Mouse (Mus musculus): ENCODE data around the gene Mob2.

Gene Mob2

DNA sequence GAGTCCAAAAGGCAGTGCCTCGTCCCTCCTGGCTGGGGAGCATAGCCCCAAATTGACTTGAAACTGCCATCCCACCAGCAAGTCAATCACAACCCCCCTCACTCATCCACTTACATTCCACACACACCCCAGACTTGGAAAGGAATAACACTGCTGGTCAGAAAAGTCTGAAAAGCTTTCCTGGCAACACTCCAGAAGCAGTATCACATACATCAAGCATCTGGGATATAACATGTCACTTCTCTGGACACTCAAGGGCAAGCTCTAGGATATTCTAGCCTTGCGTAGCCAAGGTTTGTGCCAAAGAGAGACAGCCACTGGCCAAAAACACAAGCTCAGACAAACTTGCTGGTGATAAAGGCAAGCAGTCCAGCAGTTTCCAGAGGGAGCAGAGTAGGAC is 35.7 kb downstream of the Mob2 start:
- peak; percentile 4 for DNase-seq (ENCODE audit: low read depth, low spot score)

DNA sequence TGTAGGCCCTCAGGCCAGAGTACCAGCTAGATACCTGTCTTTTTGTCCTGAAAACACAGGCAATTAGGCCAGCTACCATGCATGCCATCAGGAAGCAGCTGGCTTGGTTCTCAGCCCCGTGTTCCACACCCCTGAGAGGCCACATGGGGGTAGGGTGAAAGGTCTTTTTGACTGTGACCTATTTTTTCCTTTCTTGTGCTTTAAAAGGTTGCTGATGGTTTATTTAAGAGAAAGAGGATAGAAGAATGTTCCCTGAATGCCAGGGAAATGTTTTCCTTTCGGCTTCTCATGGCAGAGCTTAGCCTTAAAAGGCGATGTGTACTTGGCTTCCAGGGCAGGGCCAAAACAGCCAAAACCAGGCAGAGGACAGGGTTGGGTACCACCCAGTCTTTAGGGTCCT is 40.0 kb downstream of the Mob2 start:
- no peak for DNase-seq (ENCODE audit: low read depth, low spot score)

DNA sequence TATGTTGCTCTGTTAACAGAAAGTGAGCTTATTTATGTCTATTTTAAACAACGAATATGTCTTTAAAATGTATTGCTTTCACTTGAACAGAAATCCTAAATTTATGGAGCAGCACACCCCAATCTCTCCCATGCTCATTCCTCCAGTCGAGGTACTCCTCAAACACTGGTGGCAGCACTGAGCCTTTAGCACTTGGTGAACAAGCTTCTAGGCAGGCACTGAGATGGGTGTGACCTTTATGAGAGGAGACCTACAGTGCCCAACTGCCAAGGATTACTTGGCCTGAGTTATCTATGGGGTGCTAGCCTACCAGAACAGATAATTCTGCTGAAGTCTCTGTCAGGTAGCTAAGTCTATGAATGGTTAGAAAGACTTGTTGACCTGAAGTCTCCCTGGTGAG is 41.2 kb downstream of the Mob2 start:
- no peak for DNase-seq (ENCODE audit: low read depth, low spot score)

DNA sequence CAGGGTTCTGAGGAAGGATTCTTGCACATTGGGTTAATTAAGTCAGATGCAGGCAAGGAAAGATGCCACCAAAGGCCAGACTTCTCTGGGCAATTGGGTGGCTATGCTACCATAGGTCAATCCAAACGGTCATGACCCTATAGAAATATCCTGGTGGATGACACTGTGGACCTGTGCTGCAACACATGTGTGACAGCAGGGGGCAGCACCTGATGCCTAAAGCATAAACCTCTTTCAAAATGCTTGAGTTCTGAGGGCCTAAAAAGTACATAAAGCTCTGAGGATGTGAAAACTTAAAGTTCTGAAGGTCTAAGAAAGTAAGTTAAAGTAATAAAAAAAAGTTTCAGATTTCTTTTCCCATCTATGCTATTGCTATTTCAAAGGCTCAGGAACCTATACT is 44.3 kb downstream of the Mob2 start:
- DNase-seq (ENCODE audit: low read depth, low spot score) = peak; percentile 55

DNA sequence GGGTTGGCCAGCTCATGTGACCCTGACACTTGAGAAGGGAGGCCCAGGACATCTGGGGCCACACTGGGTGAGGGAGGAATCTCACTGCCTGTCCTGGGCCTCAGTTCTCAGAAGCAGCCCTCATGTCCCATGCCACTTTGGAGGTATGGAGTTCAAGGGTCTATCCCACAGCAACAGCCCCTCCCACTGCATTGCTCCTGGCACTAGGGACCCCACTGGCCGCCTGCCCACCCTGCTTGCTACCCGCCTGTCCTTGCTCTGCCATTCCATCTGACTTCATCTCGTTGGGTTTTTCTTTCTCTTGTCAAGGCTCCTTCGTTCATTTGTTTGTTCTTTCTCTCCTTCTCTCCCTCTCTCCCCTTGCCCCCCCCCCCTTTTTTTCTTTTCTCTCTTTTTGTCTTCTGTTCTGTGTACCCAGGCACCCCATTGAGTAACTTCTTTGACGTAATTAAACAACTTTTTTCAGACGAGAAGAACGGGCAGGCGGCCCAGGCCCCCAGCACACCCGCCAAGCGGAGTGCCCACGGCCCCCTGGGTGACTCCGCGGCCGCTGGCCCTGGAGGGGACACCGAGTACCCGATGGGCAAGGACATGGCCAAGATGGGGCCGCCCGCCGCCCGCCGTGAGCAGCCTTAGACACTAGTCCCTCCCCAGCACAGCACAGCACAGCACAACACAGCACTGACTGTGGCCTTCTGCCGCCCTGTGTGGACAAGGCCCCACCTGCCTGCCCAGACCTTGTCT is 59.1 kb downstream of the Mob2 start:
- no peak for DNase-seq (ENCODE audit: low read depth, low spot score)

DNA sequence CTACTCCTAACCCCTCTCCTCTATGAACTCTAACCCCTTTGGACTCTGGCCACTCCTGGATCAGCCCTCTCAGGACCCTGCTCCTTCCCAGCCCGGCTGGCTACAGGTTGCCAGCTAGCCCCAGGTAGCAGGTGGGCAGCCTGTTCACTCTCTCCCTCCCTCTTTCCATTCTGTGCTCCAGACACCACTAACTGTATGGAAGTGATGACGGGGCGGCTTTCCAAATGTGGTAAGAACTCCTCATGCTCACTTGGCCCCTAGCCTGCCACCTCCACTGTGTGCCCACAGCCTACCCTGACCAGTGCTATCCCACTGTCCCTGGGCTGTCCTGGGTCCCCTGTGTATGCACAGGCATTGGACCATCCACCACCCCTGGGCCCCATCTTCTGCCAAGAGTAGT is 60.2 kb downstream of the Mob2 start:
- no peak for DNase-seq (ENCODE audit: low read depth, low spot score)

DNA sequence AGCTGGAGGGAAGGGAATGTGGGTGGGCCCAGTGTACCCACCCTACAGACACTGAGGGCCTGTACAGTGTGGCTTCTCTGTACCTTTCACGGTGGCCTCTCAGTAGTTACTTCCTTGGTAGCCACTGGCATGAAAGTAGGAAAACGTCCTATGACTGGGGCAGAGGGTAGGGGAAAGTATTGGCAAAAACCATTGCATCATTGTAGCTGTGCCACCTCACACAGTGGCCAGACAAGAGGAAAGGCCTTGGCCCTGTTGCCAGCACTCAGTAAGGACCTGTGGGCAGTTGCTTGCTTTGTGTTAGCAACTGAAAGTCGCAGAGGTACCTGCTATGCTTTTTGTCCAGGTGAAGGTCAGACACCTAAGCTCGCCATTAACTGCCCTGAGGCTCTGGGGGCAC is 66.7 kb downstream of the Mob2 start:
- no peak for DNase-seq (ENCODE audit: low read depth, low spot score)

DNA sequence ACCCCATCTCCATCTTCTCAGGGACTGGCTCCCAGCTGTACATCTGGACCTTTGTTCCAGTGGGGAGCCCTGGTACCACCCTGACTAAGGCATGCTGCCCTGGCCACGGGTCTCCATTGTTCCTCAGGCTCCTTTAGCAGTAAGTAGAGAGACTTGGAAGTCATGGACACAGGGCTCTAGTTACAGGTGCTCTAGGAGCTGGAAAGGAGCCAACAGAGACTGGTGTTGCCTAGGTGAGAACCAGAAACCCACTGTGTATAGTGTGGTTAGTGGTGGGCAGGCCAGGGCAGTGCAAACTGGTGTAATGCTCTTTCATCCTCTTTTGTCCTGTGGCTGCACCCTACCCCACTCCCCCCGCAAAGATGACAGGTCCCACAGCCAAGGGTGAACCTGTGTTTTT is 69.7 kb downstream of the Mob2 start:
- DNase-seq (ENCODE audit: low read depth, low spot score) = no peak

DNA sequence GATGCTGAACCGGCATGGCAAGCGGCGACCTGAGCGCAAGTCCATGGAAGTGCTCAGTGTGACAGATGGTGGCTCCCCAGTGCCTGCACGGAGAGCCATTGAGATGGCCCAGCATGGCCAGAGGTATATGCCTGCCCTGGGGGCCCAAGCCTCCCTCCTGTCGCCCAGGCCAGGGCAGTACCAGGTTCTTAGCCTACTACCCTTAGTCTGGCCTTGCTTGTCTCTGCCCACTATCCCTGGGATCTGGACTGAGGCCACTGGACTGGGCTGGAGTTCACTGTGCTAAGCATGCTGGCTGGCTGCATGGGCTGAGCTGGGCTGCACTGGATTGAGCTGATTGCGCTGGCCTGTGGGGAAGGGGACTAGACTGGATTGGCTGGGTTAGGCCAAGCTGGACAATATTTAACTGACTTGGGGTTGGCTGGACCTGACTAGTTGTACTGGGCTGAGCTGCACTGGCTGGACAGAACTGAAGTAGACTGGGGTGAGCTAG is 72.5 kb downstream of the Mob2 start:
- no peak for DNase-seq (ENCODE audit: low read depth, low spot score)

DNA sequence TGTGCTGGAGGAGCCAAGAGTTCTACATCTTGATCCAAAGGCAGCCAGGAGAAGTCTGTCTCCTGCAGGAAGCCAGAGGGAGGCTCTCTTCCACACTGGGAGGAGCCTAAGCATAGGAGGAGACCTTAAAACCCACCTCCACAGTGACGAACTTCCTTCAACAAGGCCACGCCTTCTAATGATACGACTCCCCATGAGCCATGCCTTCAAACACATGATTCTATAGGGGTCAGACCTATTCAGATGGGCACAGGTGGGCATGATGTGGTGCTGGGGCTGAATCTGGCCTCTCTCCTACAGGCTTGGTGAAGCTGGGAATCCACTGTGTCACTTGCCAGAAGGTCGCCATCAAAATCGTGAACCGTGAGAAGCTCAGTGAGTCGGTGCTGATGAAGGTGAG is 79.6 kb downstream of the Mob2 start:
- no peak for DNase-seq (ENCODE audit: low read depth, low spot score)

DNA sequence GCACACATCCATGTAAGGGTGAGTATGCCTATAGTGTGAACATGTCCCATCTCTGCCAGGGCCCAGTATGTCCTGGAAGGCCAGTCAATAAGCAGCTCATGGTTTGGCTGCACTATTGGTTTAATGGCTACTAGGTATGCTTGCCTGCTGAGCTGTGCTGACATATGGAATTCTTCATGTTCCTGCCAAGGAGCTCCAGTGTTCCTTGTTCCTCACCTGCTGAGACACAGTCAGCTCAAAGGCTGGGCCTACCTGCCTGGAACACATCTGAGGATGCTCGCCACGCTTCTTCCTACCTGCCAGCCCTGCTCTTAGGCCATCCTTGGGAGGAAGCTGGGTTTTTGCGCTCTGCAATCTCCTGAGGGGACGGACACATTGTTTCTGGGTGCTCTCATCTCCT is 81.6 kb downstream of the Mob2 start:
- no peak for DNase-seq (ENCODE audit: low read depth, low spot score)

DNA sequence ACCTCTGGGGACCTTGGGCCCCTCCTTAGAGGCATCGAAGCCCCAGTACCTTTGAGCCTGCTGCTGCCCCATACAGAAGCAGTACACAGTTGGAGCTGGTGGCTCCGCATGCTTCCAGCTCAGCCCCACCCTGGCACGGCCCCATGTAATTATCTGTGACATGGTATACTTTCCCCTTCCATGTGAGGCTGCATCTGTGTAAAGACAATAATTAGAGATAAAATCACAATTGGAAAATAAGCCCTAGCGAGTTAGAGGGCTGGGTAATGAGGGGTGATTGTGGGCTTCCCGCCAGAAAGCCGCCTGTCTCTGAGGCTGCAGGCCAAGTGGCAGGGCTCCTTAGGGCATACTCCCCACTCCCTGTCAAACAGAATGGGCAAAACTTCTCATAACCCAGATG is 82.9 kb downstream of the Mob2 start:
- no peak for DNase-seq (ENCODE audit: low read depth, low spot score)

DNA sequence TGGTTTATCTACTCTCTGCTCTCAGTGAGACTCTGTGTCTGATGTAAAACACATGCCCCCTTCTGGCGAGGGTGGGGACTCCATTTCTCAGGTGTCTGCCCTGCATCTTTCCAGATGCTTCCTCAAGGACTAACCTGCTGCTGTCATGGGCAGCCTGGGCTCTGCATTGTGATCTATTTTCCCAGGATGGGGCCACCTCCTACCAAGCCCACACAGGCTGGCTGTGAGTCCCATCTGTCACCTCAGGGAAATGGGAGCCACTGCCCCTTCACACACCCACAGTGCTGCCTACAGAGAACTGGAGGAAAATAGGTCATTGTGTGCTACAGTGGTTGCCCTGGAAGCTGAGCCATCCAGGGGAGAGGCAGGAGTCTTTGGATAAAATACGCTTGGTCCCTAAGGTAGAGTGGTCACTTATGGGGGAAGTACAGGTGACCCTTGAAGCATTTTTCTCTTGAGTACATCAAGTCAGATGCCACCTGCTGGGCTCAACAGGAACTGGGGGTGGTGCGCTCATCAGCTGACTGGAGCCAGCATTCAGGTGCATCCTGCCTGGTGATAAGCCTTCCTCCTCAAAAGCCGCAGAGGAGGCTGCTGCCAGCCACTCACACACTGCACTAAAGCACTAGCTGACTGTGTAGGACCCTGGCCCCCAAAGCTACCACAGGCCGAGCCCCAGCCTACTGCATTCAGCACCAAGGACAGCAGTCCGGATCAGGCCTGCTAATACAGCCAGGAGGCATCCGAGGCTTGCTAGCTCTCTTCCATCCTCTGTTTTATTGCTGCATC is 87.8 kb downstream of the Mob2 start:
- DNase-seq (ENCODE audit: low read depth, low spot score) = peak; percentile 33

DNA sequence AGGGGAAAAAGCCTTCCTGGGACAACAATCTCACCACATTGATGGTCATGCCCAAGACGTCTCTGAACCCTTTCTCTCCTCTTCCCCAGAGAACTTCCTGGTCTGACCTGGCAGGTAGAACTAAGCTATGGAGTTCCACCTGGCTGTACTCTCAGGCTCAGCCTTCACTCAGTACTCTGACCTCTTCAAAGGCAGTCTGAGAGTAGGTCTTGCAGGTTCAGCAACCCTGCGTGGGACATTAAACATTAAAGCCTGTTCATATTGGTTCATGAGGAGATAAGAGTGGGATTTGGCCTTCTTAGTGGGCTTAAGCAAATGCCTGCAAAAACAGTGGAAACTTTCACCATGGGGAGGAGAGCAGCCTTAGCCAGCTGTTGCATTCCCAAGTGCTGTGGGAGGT is 94.6 kb downstream of the Mob2 start:
- no peak for DNase-seq (ENCODE audit: low read depth, low spot score)

DNA sequence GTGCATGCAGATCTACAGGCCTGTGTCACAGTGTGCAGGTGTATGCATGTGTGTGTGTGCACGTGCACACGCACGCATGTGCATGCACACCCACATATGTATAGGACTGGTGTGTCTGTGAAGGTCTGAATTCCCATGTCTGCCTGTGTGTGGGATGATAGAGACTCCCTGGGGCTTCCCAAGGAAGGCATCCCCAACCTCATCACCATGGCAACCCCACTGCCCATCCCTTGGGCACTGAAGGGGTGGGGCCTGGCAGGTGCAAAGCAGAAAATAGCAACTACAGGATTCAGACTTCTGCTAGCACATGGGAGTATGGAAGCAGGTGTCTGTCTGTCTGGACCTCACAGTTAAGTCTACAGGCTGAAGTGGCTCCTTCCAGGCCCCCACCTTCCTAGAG is 98.3 kb downstream of the Mob2 start:
- DNase-seq (ENCODE audit: low read depth, low spot score) = no peak

DNA sequence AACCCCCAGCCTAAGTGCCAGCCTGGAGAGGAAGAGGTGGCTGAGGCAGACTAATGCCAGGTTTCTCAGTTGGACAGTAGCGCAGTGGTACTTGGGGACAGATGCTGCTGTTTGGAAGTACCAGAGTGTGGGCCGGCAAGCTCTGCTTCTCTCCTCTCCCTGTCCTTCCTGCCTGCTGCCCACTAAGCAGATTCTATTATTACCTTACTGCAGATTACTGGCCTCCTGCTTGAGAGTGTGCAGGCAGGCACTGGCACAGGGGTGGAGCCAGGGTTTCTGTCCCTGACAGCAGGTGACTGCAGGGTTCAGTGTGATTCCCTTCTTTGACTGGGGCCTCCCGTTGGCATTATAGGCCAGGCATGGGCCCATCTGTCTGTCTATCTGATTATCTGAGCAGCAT is 99.4 kb downstream of the Mob2 start:
- DNase-seq (ENCODE audit: low read depth, low spot score) = no peak

DNA sequence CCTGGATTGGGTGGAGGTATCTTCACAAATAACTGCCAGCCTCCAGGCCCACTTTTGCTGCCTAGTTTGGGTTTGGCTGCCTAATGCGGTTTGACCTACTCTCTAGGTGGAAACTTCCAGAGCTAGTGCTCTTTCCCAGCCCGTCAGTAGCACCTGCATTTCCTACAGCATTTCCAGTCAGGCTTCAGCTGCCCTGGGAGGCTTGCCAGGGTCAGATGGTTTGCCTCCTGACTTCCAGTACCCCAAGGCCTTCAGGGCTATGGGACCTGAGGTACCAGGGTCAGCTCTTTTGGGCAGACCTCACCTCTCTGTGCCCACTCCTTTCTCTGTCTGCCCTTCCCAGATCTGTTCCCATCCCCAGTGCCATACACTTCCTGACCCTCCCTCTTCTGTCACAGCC is 99.9 kb downstream of the Mob2 start:
- DNase-seq (ENCODE audit: low read depth, low spot score) = no peak

DNA sequence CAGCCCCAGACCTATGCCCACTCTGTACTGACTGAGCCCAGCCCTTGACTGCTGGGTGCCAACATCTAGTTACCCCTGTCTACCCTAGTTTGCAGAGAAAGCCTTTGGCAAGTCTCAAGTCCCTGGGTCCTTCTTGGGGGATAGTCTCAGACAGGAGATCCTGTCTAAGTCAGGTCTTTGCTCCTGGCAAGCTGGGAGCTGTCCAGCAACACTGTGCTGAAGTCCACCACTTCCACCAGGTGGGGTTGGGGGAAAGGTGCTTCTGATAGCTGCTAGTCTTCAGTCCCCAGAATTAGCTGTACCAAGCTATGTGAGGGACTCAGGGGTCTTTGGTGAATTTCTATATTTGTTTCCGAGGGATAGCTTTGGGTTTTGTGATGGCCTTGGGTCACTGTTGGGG is 101.7 kb downstream of the Mob2 start:
- peak; percentile 13 for DNase-seq (ENCODE audit: low read depth, low spot score)

Measured in 3T3-L1 (cell line).